Mouse (Mus musculus): ENCODE data around the gene Timp2. TPM values are rescaled to one million over a fixed set of nuclear protein-coding genes. Genes with fewer than 3 reads are reported as not detected.

Gene Timp2
- total and polyA plus RNA-seq, 2 experiments from 2014 or later: 118 to 170 TPM

DNA sequence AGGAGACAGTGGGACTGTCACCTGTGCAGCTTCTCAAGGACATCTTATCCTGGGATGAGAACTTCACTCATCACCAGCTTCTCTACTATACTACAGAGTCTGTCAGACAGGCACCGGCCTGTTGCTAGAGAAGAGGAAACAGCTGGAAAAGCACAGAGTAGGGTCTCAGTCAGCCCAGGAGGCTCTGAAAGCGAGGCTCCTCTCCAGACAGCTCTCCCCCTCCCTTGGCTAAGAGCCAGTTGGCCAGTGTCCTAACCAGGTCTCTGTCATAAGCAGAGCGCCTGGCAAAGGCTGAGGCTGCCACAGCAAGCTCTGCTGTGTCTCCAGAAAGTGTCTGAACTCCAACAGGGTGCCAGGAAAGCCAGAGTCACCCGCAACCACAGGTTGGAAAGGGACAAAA is 9.8 kb downstream of the Timp2 start:
- peak overlapping the region; percentile 41 for H3K27ac ChIP-seq
- H3K9ac ChIP-seq (replicated peaks; ENCODE audit: low read length): no peak overlapping the region
- 38% methylated on average over 4 of the region's 4 CpGs for WGBS
- H3K4me2 ChIP-seq (ENCODE audit: low read depth, low read length): no peak overlapping the region
- no peaks in the 10 kb centered on the region for H3K9me3 ChIP-seq (ENCODE audit: low read length)
- no peaks in the 10 kb centered on the region for H3K27me3 ChIP-seq (ENCODE audit: insufficient read depth, low read length)
- DNase-seq (ENCODE audit: low spot score): peak; percentile 87
- TF ChIP-seq CTCF (IDR thresholded peaks at IDR 0.05; ENCODE audit: low read depth): no peak
- H3K36me3 ChIP-seq (ENCODE audit: insufficient read depth, low read length): no peaks in the 10 kb centered on the region
- peaks cover 29% of the 10 kb centered on the region for H3K4me1 ChIP-seq (ENCODE audit: insufficient read depth, low read length)
- peak; percentile 65 for ATAC-seq
- H3K4me3 ChIP-seq (ENCODE audit: low read length): no peak overlapping the region

- H3K4me1 ChIP-seq (ENCODE audit: insufficient read depth, low read length): peaks cover 29% of the 10 kb centered on the region
- H3K9me3 ChIP-seq (ENCODE audit: low read length): no peaks in the 10 kb centered on the region
- no peak overlapping the region for H3K4me2 ChIP-seq (ENCODE audit: low read depth, low read length)
- no peak for TF ChIP-seq CTCF (IDR thresholded peaks at IDR 0.05; ENCODE audit: low read depth)
- H3K27me3 ChIP-seq (ENCODE audit: insufficient read depth, low read length): no peaks in the 10 kb centered on the region
- no peak overlapping the region for H3K4me3 ChIP-seq (ENCODE audit: low read length)
- 60% methylated on average over 2 of the region's 2 CpGs for WGBS
- DNase-seq (ENCODE audit: low spot score) (no peak), ATAC-seq (no peak)
- no peaks in the 10 kb centered on the region for H3K36me3 ChIP-seq (ENCODE audit: insufficient read depth, low read length)
- H3K9ac ChIP-seq (replicated peaks; ENCODE audit: low read length): no peak overlapping the region
- H3K27ac ChIP-seq: no peak overlapping the region
Observed at GRCm38 (mm10) chr11:118343629-118344028, 11.9 kb downstream of the Timp2 start.

DNA sequence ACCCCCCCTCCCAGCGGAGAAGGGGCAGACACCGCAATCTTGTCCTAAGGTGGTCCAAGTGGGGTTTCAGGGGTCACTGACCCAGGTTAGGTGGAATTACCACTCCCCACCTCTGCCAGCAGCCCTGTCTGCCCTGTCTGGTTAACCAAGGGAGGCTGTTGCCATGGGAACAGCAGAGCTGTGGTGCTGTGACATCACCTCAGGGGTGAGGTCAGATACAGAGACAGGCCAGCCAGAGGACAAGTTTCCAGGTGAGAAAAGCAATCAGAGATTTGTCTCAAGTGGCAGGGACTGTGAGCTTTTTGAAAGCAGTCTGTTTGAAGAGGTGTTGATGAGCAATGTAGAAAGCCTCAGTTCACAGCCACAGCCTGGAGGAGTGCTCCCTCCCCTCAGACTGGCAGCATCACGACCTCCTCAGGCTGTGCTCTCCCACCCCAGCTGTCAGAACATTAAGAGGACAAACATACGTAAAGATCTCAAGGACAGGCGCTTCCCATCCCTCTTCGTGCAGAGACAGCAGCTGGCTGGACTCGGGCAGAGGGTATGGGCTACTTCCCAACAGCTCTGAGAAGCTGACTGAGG is 13.0 kb downstream of the Timp2 start, which contains the start of gene Cep295nl:
Gene Cep295nl (minus strand): TSS at position 101 of the 582 bp plus-strand sequence.
- no peak for TF ChIP-seq CTCF (IDR thresholded peaks at IDR 0.05; ENCODE audit: low read depth)
- Histone ChIP-seq H3K9ac (replicated peaks; ENCODE audit: low read length) (no peak within 1 kb of the TSS; the same call in 1 of the 2 replicates), H3K27me3 (ENCODE audit: insufficient read depth, low read length) (no peaks in the 10 kb centered on the region), H3K27ac (peak within 1 kb of the TSS; percentile 71), H3K4me1 (ENCODE audit: insufficient read depth, low read length) (peaks cover 29% of the 10 kb centered on the region), H3K9me3 (ENCODE audit: low read length) (no peaks in the 10 kb centered on the region), H3K36me3 (ENCODE audit: insufficient read depth, low read length) (no peaks in the 10 kb centered on the region), H3K4me2 (ENCODE audit: low read depth, low read length) (no peak within 1 kb of the TSS), H3K4me3 (ENCODE audit: low read length) (no peak within 1 kb of the TSS)
- DNase-seq (ENCODE audit: low spot score): peak; percentile 60
- WGBS: 32% methylated on average over 7 of the region's 7 CpGs
- ATAC-seq: peak; percentile 71

DNA sequence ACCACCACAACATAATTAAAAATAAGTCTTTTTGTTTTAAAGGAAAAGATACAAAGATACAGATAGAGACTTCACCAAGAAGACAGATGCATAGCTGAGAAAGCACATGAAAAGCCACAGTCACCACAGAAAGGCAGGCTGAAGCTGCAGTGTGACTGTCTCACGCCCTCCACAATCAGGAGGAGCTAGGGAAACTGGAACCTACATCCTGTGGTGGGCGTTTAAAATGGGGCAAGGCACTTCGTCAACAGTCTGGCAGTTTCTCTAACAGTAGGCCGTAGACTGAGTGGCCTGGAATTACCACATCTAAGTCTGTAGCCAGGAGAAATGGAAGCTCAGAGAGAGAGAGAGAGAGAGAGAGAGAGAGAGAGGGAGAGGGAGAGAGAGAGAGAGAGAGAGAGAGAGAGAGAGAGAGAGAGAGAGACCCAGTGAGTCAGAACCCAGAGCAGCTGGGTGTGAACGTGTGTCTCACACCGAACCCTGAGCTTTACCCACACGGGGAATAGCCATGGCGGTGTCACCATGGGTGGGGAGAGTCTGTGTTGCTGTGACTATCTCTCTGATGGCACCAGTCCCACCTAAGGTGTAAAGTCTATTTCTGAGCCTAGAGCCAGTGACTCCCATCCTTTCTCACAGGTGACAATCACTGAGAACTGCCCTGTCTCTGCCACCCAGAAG is 17.9 kb downstream of the Timp2 start:
- Histone ChIP-seq H3K36me3 (ENCODE audit: insufficient read depth, low read length) (no peaks in the 10 kb centered on the region), H3K4me3 (ENCODE audit: low read length) (no peak overlapping the region), H3K4me2 (ENCODE audit: low read depth, low read length) (no peak overlapping the region), H3K27me3 (ENCODE audit: insufficient read depth, low read length) (no peaks in the 10 kb centered on the region), H3K4me1 (ENCODE audit: insufficient read depth, low read length) (peaks cover 10% of the 10 kb centered on the region), H3K9me3 (ENCODE audit: low read length) (no peaks in the 10 kb centered on the region), H3K9ac (replicated peaks; ENCODE audit: low read length) (no peak overlapping the region), H3K27ac (no peak overlapping the region)
- DNase-seq (ENCODE audit: low spot score) (no peak), ATAC-seq (no peak)
- 84% methylated on average over 8 of the region's 8 CpGs for WGBS
- no peak for TF ChIP-seq CTCF (IDR thresholded peaks at IDR 0.05; ENCODE audit: low read depth)

GRCm38 (mm10) chr11:118333431-118333830 is 22.1 kb downstream of the Timp2 start:
- WGBS: 87% methylated on average over 17 of the region's 17 CpGs
- H3K36me3 ChIP-seq (ENCODE audit: insufficient read depth, low read length): no peaks in the 10 kb centered on the region
- H3K9ac ChIP-seq (replicated peaks; ENCODE audit: low read length): no peak overlapping the region

DNA sequence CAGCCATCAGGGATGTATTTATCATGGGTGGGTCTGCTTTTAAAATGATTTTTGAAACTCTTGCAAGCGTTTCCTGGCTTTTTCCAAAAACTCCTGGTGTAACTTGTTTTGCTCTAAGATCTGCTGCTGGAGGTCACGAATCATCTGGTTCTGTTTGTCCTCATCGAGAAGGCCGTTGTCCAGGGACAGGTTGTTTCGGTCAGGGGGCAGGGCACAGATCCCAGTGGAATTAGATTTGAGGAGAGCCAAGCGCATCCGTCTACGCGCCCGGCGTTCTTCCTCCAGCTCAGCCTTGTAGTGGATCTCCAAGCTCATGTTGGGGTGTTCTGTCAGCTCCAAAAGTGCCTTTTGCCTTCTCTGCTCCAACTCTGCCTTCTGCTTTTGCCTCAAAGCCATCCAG is 23.2 kb downstream of the Timp2 start:
- Histone ChIP-seq H3K9me3 (ENCODE audit: low read length) (no peaks in the 10 kb centered on the region), H3K4me1 (ENCODE audit: insufficient read depth, low read length) (peaks cover 14% of the 10 kb centered on the region), H3K27me3 (ENCODE audit: insufficient read depth, low read length) (no peaks in the 10 kb centered on the region), H3K4me3 (ENCODE audit: low read length) (no peak overlapping the region), H3K27ac (no peak overlapping the region), H3K36me3 (ENCODE audit: insufficient read depth, low read length) (no peaks in the 10 kb centered on the region), H3K4me2 (ENCODE audit: low read depth, low read length) (no peak overlapping the region), H3K9ac (replicated peaks; ENCODE audit: low read length) (no peak overlapping the region)
- TF ChIP-seq CTCF (IDR thresholded peaks at IDR 0.05; ENCODE audit: low read depth): no peak
- no peak for ATAC-seq
- no peak for DNase-seq (ENCODE audit: low spot score)
- WGBS: 89% methylated on average over 11 of the region's 11 CpGs

More at GRCm38 (mm10) chr11:118333431-118333830, 22.1 kb downstream of the Timp2 start:
- H3K27ac ChIP-seq: no peak overlapping the region
- H3K4me2 ChIP-seq (ENCODE audit: low read depth, low read length): no peak overlapping the region
- peaks cover 5% of the 10 kb centered on the region; the same call in 1 of the 2 replicates for H3K4me1 ChIP-seq (ENCODE audit: insufficient read depth, low read length)
- no peaks in the 10 kb centered on the region for H3K9me3 ChIP-seq (ENCODE audit: low read length)
- no peak for ATAC-seq
- DNase-seq (ENCODE audit: low spot score): no peak
- no peaks in the 10 kb centered on the region for H3K27me3 ChIP-seq (ENCODE audit: insufficient read depth, low read length)
- no peak overlapping the region for H3K4me3 ChIP-seq (ENCODE audit: low read length)
- TF ChIP-seq CTCF (IDR thresholded peaks at IDR 0.05; ENCODE audit: low read depth): no peak

DNA sequence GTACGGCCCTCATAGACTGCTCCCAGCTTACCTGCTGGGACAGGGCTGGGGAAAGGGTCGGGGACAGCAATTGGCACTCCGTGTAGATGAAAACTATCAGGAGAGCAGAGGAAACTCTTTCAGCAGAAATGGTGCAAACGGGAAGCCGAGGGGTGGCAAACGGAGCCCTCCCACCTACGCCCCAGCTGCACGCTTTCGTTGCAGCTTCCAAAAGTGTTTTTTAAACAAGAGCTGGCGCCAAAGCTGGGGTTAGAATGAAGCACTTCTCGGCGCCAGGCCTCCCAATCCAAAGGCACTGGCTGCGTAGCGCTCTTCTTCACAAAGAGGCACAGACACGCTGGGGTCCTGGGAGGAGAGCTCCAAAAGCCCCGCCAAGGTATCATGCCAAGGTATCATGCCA is 24.8 kb downstream of the Timp2 start:
- WGBS: 89% methylated on average over 16 of the region's 16 CpGs
- Histone ChIP-seq H3K4me3 (ENCODE audit: low read length) (no peak overlapping the region), H3K27ac (no peak overlapping the region), H3K4me1 (ENCODE audit: insufficient read depth, low read length) (peaks cover 27% of the 10 kb centered on the region), H3K9me3 (ENCODE audit: low read length) (no peaks in the 10 kb centered on the region), H3K4me2 (ENCODE audit: low read depth, low read length) (no peak overlapping the region), H3K27me3 (ENCODE audit: insufficient read depth, low read length) (no peaks in the 10 kb centered on the region), H3K36me3 (ENCODE audit: insufficient read depth, low read length) (no peaks in the 10 kb centered on the region), H3K9ac (replicated peaks; ENCODE audit: low read length) (no peak overlapping the region)
- no peak for TF ChIP-seq CTCF (IDR thresholded peaks at IDR 0.05; ENCODE audit: low read depth)
- ATAC-seq (no peak), DNase-seq (ENCODE audit: low spot score) (no peak)
